Mouse (Mus musculus) gastrocnemius, adult 8-10 months (tissue): Measurements from ENCODE around the gene Hs1bp3. TPM values are rescaled to one million over a fixed set of nuclear protein-coding genes. Genes with fewer than 3 reads are reported as not detected.

Source experiments
- DNase-seq, 2 experiments: peaks; one replicate each; pipeline ENCODE4 v3.0.0; 2022; ENCODE audit warnings: low spot score in 2 of 2
- total RNA-seq, 4 experiments: library from RNA; stranded (reverse); gene quantifications; 2 replicates each; pipeline ENCODE4 v1.2.4; 2022

Gene Hs1bp3
- total RNA-seq, 4 experiments from 2014 or later: 4.3 to 8.4 (median 5.4) TPM

DNA sequence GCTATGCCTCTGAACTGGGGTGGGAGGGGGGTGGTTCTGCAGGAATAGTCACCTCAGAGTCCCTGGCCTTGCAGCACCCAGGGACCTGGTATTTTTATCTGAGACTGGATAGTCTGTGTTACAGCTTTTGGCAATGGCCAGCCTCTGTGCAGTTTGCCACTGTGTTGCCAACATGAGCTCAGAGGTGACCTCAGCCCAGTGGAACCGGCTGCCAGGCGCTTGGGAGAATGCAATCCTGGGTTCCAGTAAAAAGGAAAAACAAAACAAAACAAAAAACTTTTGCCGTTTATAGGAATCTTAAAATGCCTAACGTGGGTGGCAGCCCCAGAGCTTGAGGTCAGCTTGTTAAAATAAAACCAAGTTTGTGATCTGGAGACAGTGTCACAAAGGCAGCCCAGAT, 21.0 kb downstream of the Hs1bp3 start:
- DNase-seq: peak; percentile 37 to 65

DNA sequence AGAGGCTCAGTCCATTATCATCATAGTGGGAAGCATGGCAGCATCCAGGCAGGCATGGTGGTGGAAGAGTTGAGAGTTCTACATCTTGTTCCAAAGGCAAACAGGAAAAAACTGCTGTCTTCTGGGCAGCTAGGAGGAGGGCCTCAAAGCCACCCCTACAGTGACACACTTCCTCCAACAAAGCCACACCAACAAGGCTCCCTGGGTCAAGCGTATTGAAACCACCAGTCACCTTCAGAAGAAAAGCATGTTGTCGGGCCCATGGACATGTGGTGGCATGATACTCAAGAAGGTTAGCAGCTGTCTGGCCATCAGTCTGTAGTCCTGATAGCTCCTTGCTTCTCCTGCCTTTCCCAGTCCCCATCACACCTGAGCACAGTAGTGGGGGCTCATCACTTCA, 22.3 kb downstream of the Hs1bp3 start:
- DNase-seq: no peak

GRCm38 (mm10) chr12:8336601-8337285, 23.5 kb downstream of the Hs1bp3 start:
- DNase-seq: no peak

DNA sequence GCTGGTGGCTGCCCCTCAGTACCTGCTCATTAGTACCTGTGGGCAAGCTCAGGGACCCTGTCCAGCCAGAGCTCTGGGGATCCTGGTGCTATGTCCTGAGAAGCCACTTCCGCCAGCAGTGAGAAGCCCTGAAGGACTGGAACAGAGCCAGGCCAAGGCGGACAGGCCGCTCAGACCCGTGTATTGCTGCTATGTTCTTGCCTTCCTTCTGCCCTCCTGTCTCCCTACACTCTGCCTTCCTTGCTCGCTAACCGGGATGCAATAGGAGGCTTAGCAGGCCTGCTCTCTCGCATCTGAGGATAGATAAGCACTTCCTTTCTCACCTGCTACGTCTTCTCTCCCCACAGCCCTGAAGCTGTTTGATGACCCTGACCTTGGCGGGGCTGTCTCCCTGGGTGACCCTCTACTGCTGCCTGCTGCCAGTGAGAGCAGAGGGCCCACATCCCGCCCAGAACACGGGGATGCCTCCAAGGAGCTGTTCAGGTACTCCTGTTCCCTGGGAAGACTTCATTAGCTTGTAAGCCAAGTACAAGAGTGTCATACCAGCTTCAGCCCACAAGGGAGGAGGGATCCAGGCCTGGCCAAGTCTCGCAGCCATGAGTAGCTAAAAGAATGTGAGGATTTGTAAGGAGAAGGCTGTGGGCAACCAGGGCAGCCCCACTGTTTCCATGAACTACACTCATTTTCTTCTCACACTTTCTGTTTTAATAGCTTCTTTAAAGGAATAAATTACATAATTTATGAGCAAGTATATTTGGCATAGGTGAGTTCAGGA, 24.2 kb downstream of the Hs1bp3 start:
- DNase-seq: no peak

- no peak for DNase-seq
These were observed 25.3 kb downstream of the Hs1bp3 start for GRCm38 (mm10) chr12:8338491-8338890.

GRCm38 (mm10) chr12:8338918-8339317, 25.7 kb downstream of the Hs1bp3 start:
- no peak for DNase-seq

- no peak for DNase-seq
These were observed 26.5 kb downstream of the Hs1bp3 start for GRCm38 (mm10) chr12:8339591-8340319.

DNA sequence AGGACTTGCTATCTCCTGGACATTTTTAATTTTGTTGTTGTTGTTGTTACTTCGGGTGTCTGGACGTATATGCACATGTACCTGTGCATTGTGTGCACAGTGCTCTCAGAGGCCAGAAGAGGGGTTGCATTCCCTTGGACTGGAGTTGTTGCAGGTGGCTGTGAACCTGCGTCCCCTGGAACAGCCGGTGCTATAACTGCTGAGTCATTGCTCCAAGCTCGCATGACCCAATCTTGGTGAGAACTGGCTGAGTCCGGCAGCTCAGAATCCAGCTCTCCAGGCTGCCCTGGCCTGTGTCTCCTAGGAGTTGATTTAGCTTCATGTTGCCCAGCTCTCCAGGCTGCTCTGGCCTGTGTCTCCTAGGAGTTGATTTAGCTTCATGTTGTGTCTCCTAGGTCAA, 27.8 kb downstream of the Hs1bp3 start:
- no peak for DNase-seq

DNA sequence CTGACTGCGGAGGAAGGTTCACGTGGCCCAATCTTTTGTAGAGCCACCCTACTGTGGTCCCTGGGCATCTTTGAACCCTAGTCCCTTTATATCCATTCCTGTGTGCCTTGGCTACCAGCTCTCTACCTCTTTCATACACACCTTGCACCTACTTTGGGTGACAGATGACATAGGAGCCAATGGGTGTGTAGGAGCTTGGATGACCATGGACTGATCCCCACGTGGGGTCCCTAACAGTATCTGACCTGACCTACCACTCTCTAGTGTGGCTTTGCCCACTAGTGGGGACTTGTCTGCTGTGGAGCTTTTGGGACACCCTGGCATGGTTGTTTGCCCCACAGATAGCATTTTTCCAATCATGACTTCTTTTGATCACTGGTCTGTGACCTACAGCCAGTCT, 30.1 kb downstream of the Hs1bp3 start:
- no peak for DNase-seq

GRCm38 (mm10) chr12:8344897-8345296, 31.7 kb downstream of the Hs1bp3 start:
- peak in 1 of 2 experiments; percentile 35 for DNase-seq

DNA sequence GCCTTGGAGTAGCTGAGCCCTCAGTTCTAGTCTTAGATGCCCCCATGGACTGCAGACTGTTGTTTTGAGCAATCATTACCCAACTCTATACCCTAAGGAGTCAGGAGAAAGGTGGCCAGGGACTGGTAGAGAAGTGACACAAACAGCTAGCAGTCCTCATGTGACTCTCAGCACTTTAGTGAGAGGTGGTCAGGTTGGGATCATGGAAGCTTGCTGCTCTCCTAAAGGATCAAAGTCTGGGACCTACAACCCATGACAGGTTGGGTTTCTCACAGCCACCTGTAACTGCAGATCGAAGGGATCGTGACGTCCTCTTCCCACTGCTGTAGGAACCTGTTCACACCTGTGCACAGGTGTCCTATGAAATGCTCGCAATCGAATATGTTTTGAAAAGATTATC, 32.3 kb downstream of the Hs1bp3 start:
- no peak for DNase-seq

DNA sequence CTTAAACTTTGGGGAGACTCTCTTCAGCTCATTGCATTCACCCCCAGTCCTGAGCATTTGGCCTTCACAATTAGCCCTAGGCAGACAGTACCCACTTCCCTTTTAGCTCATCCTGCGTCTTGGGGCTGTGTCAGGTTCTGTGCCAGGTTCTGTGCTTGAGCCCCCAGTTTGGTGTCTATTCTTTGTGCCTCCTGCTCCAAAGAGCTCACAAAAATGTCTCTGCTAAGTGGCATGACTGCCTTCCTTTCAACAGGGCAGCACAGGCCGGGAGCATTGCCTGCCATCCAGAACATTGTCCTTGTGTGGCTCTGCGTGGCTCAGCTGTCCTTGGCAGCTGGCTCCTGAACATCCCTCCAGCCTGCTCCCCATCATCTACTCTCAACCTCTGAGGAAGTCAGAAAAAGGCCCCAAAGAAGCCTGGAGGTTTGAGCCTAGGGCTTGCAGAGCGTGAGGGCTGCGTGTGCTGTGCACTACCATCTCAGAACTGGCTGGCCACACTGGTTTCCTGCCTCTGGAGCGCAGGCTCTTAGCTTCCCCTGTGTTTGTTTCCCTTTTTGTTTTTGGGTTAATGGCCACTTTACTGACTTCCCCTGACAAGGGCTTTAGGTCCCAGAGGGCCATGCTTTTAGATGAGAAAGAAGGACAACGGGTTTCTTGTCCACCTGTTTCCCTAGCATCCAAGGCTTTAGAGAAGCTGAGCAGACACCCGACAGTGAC, 34.7 kb downstream of the Hs1bp3 start:
- no peak for DNase-seq

GRCm38 (mm10) chr12:8348733-8349513, 35.7 kb downstream of the Hs1bp3 start:
- no peak for DNase-seq

- DNase-seq: peak in 1 of 2 experiments; percentile 21
These were observed 38.0 kb downstream of the Hs1bp3 start for GRCm38 (mm10) chr12:8351025-8351903.

DNA sequence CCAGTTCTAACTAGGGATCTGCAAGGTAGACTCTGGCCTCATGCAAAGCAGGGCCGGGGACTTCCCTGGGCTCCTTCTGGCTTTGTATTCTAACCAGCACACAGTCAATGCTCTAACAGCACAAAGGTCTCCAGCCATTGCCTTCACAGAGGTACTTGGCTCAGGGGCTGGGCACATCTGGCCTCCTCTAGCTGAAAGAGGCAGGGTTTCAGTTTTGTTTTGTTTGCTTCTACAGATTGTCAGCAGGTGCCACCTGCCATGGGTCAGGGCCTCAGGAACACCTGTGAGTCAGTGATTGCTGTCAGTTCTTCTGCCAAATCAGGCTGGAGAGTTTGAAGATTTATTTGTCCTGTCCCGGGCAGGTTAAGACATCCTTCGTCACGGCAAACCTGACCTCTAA, 39.8 kb downstream of the Hs1bp3 start:
- DNase-seq: no peak

DNA sequence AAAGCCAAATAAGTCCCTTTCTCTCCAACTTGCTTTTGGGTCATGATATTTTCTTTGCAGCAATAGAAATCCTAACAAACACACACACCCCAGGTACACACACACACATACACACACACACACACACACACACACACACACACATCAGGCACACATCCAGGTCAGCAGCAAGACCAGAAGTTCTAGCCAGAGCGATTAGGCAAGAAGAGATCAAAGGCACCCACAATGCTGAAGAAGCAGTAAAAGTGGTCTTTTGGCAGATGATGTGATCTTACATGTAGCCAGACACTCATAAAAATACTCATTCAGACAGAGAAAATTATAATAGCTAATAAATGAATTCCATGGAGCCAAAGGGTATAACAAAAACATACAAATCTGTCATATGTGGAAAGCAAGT, 41.0 kb downstream of the Hs1bp3 start:
- no peak for DNase-seq

- no peak for DNase-seq
These were observed 41.8 kb downstream of the Hs1bp3 start for GRCm38 (mm10) chr12:8355011-8355410.

DNA sequence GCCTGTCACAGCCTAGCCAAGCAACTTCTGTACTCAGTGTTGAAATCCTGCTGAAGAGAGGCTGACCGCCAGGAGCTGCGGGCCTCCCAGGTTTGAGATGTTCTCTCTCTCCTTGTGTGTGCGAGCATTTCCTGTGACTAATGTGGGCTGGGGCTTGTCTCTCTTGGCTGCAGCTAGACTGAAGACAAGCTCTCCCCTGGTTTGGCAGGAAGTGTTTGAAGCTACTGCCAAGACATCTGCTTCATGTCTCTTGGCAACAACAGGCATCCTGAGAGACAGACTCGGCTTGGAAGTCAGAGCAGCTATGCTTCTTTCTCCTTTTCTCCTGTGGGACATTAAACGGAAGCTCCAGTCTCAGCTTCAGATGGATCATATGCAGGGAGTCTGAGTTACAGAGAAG, 44.2 kb downstream of the Hs1bp3 start:
- DNase-seq: peak; percentile 65 to 76

- DNase-seq: no peak
These were observed 45.2 kb downstream of the Hs1bp3 start for GRCm38 (mm10) chr12:8358344-8358966.
